Mouse (Mus musculus): ENCODE measurements around the gene Ly6g6c. TPM values are rescaled to one million over a fixed set of nuclear protein-coding genes. Genes with fewer than 3 reads are reported as not detected.

Ly6g6c gene
- polyA plus RNA-seq, 1 experiment from 2014 or later, result 0.38 TPM

GRCm38 (mm10) chr17:35104079-35104478 is 38.9 kb downstream of the Ly6g6c start:
- H3K9me3 ChIP-seq (ENCODE audit: low read depth, low read length), result no peaks in the 10 kb centered on the region
- no peak overlapping the region for H3K4me2 ChIP-seq
- no peak overlapping the region for H3K27ac ChIP-seq (ENCODE audit: low read depth)
- DNase-seq (no peak), ATAC-seq (ENCODE audit: insufficient read depth) (no peak)
- H3K4me3 ChIP-seq (ENCODE audit: low read depth, low read length), result no peak overlapping the region
- WGBS, result 90% methylated on average over 7 of the region's 7 CpGs
- no peak overlapping the region for H3K9ac ChIP-seq
- no peaks in the 10 kb centered on the region for H3K27me3 ChIP-seq (ENCODE audit: insufficient read depth, low read length)
- no peaks in the 10 kb centered on the region for H3K4me1 ChIP-seq (ENCODE audit: insufficient read depth)
- peaks cover 51% of the 10 kb centered on the region for H3K36me3 ChIP-seq (ENCODE audit: insufficient read depth)
- no peak for TF ChIP-seq CTCF (IDR thresholded peaks at IDR 0.05; ENCODE audit: low read depth)

DNA sequence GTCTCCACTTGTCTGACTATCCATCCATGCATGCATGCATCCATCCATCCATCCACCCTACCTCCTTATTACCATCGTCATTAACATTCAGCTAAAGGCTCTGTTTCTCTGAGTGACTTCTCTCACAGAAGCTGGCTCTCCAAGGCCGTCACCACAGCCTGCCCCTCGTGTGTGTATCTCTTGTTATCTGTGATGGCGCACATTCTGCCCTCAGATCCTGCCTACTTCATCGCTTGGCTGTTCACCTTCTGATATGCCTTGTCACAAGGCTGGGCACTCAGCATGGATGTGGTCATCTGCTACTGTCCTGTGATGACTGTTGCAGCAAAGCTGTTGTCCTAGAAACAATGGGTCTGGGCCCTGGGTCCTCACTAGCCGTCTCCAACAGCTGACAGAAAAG is 39.6 kb downstream of the Ly6g6c start:
- H3K9ac ChIP-seq, result no peak overlapping the region
- TF ChIP-seq CTCF (IDR thresholded peaks at IDR 0.05; ENCODE audit: low read depth), result no peak
- no peaks in the 10 kb centered on the region for H3K9me3 ChIP-seq (ENCODE audit: low read depth, low read length)
- no peak overlapping the region for H3K4me3 ChIP-seq (ENCODE audit: low read depth, low read length)
- ATAC-seq (ENCODE audit: insufficient read depth) (no peak), DNase-seq (no peak)
- H3K27me3 ChIP-seq (ENCODE audit: insufficient read depth, low read length), result no peaks in the 10 kb centered on the region
- H3K27ac ChIP-seq (ENCODE audit: low read depth), result no peak overlapping the region
- H3K4me2 ChIP-seq, result no peak overlapping the region
- no peaks in the 10 kb centered on the region for H3K4me1 ChIP-seq (ENCODE audit: insufficient read depth)
- H3K36me3 ChIP-seq (ENCODE audit: insufficient read depth), result peaks cover 44% of the 10 kb centered on the region
- 71% methylated on average over 6 of the region's 6 CpGs for WGBS

- Histone ChIP-seq H3K27ac (ENCODE audit: low read depth) (no peak overlapping the region), H3K9ac (peak overlapping the region; percentile 24; the same call in 1 of the 2 replicates), H3K36me3 (ENCODE audit: insufficient read depth) (peaks cover 33% of the 10 kb centered on the region), H3K4me2 (no peak overlapping the region; the same call in 1 of the 2 replicates), H3K4me3 (ENCODE audit: low read depth, low read length) (no peak overlapping the region), H3K9me3 (ENCODE audit: low read depth, low read length) (no peaks in the 10 kb centered on the region), H3K4me1 (ENCODE audit: insufficient read depth) (no peaks in the 10 kb centered on the region), H3K27me3 (ENCODE audit: insufficient read depth, low read length) (no peaks in the 10 kb centered on the region)
- WGBS, result 24% methylated on average over 13 of the region's 13 CpGs
- peak; percentile 69 for TF ChIP-seq CTCF (IDR thresholded peaks at IDR 0.05; ENCODE audit: low read depth)
- DNase-seq (peak; percentile 65), ATAC-seq (ENCODE audit: insufficient read depth) (0 out of 2 replicates have a peak, but pooled peaks have one; percentile 32)
Measured at GRCm38 (mm10) chr17:35105740-35106389, 40.7 kb downstream of the Ly6g6c start.

GRCm38 (mm10) chr17:35106522-35106921 is 41.3 kb downstream of the Ly6g6c start:
- no peak overlapping the region for H3K4me2 ChIP-seq

GRCm38 (mm10) chr17:35108097-35108496 is 42.9 kb downstream of the Ly6g6c start, which contains the start of gene Ly6g5c:
TSS of gene Ly6g5c (plus strand) at chr17:35108279.
- H3K4me3 ChIP-seq (ENCODE audit: low read depth, low read length), result no peak within 1 kb of the TSS
- H3K36me3 ChIP-seq (ENCODE audit: insufficient read depth), result peaks cover 10% of the 10 kb centered on the region; the same call in 1 of the 2 replicates
- no peak within 1 kb of the TSS for H3K9ac ChIP-seq
- H3K4me2 ChIP-seq, result no peak within 1 kb of the TSS
- no peak for TF ChIP-seq CTCF (IDR thresholded peaks at IDR 0.05; ENCODE audit: low read depth)
- H3K4me1 ChIP-seq (ENCODE audit: insufficient read depth), result no peaks in the 10 kb centered on the region
- no peak for DNase-seq
- 84% methylated on average over 6 of the region's 6 CpGs for WGBS
- no peaks in the 10 kb centered on the region for H3K9me3 ChIP-seq (ENCODE audit: low read depth, low read length)
- no peaks in the 10 kb centered on the region for H3K27me3 ChIP-seq (ENCODE audit: insufficient read depth, low read length)
- ATAC-seq (ENCODE audit: insufficient read depth), result no peak
- H3K27ac ChIP-seq (ENCODE audit: low read depth), result no peak within 1 kb of the TSS

More at GRCm38 (mm10) chr17:35106522-35106921, 41.3 kb downstream of the Ly6g6c start:
- H3K4me1 ChIP-seq (ENCODE audit: insufficient read depth), result no peaks in the 10 kb centered on the region
- no peak overlapping the region; the same call in 1 of the 2 replicates for H3K9ac ChIP-seq
- H3K9me3 ChIP-seq (ENCODE audit: low read depth, low read length), result no peaks in the 10 kb centered on the region
- TF ChIP-seq CTCF (IDR thresholded peaks at IDR 0.05; ENCODE audit: low read depth), result peak; percentile 30
- no peak overlapping the region for H3K27ac ChIP-seq (ENCODE audit: low read depth)
- WGBS, result 51% methylated on average over 3 of the region's 3 CpGs
- no peaks in the 10 kb centered on the region for H3K27me3 ChIP-seq (ENCODE audit: insufficient read depth, low read length)
- H3K36me3 ChIP-seq (ENCODE audit: insufficient read depth), result peaks cover 26% of the 10 kb centered on the region
- ATAC-seq (ENCODE audit: insufficient read depth), result no peak
- H3K4me3 ChIP-seq (ENCODE audit: low read depth, low read length), result no peak overlapping the region
- DNase-seq, result peak; percentile 13

GRCm38 (mm10) chr17:35111774-35112173 is 46.6 kb downstream of the Ly6g6c start:
- Histone ChIP-seq H3K4me1 (ENCODE audit: insufficient read depth) (no peaks in the 10 kb centered on the region), H3K9ac (no peak overlapping the region), H3K4me3 (ENCODE audit: low read depth, low read length) (no peak overlapping the region), H3K27ac (ENCODE audit: low read depth) (no peak overlapping the region), H3K9me3 (ENCODE audit: low read depth, low read length) (no peaks in the 10 kb centered on the region), H3K36me3 (ENCODE audit: insufficient read depth) (peaks cover 28% of the 10 kb centered on the region; the same call in 1 of the 2 replicates), H3K27me3 (ENCODE audit: insufficient read depth, low read length) (no peaks in the 10 kb centered on the region), H3K4me2 (no peak overlapping the region)
- no peak for ATAC-seq (ENCODE audit: insufficient read depth)
- peak; percentile 12 for DNase-seq
- TF ChIP-seq CTCF (IDR thresholded peaks at IDR 0.05; ENCODE audit: low read depth), result no peak
- WGBS, result 71% methylated on average over 9 of the region's 9 CpGs

Data from lung, embryonic 14.5 days (tissue).